Mouse (Mus musculus) forebrain, embryonic 11.5 days (tissue): ENCODE data around the gene Cd4. TPM values are rescaled to one million over a fixed set of nuclear protein-coding genes. Genes with fewer than 3 reads are reported as not detected.

Experiments used
- ATAC-seq: fragments of 200-750 bp; cut with Nextera tagmentation; replicated peaks from 2 replicates; pipeline ENCODE4 v1.8.0; 2017; ENCODE audit warnings: moderate TSS enrichment; ENCODE audit not compliant: low FRiP score
- DNase-seq: peaks from one replicate; pipeline ENCODE4 v3.0.0-alpha.2; 2017; ENCODE audit warnings: low spot score
- H3K27ac ChIP-seq: fragments of 300-500 bp; sonication (generic); 2 replicates; pipeline ENCODE4 v1.5.1; 2014; ENCODE audit warnings: low read depth, low read length
- H3K27me3 ChIP-seq: fragments of 300-500 bp; sonication (generic); 2 replicates; pipeline ENCODE4 v1.6.1; 2014; ENCODE audit warnings: mild to moderate bottlenecking, low read length, mixed read lengths; ENCODE audit not compliant: control insufficient read depth, insufficient read depth
- H3K36me3 ChIP-seq: fragments of 300-500 bp; sonication (generic); 2 replicates; pipeline ENCODE4 v1.6.1; 2014; ENCODE audit warnings: mild to moderate bottlenecking, low read length, moderate library complexity, mixed read lengths; ENCODE audit not compliant: control insufficient read depth, insufficient read depth
- H3K4me1 ChIP-seq: fragments of 300-500 bp; sonication (generic); replicated peaks from 2 replicates; pipeline ENCODE4 v1.6.1; 2014; ENCODE audit warnings: low read length, mixed read lengths; ENCODE audit not compliant: control insufficient read depth, insufficient read depth
- H3K4me2 ChIP-seq: fragments of 300-500 bp; sonication (generic); 2 replicates; pipeline ENCODE4 v1.6.1; 2014; ENCODE audit warnings: low read depth, mild to moderate bottlenecking, low read length, moderate library complexity, mixed read lengths; ENCODE audit not compliant: severe bottlenecking
- H3K4me3 ChIP-seq: fragments of 300-500 bp; sonication (generic); 2 replicates; pipeline ENCODE4 v1.5.1; 2014; ENCODE audit warnings: low read depth, low read length
- H3K9ac ChIP-seq: fragments of 300-500 bp; sonication (generic); 2 replicates; pipeline ENCODE4 v1.6.1; 2014; ENCODE audit warnings: low read length
- H3K9me3 ChIP-seq: fragments of 300-500 bp; sonication (generic); 2 replicates; pipeline ENCODE4 v1.6.1; 2016; ENCODE audit warnings: low read length, mixed read lengths; ENCODE audit not compliant: control insufficient read depth
- WGBS: fragments of 180-500 bp; shearing (Covaris S2); extraction: QIAGEN DNeasy Blood & Tissue Kit; methylation state at CpG from one replicate; pipeline ENCODE4 v1.1.7; 2014; 5-methylcytosine and 5-hydroxymethylcytosine counted together
- polyA plus RNA-seq: library from polyadenylated mRNA; unstranded; fragments of >200 nt; fragmentation: Nextera tagmentation; extraction: Ambion mirVana; gene quantifications from 2 replicates; pipeline ENCODE4 v1.2.1, GENCODE M21; 2014

The Cd4 gene
- polyA plus RNA-seq, 1 experiment from 2014 or later, result not detected

- peaks cover 23% of the 10 kb centered on the region for H3K4me1 ChIP-seq
- H3K9ac ChIP-seq, result peak within 1 kb of the TSS; percentile 98
- under 1% methylated on average over 85 of the region's 86 CpGs for WGBS
- H3K27me3 ChIP-seq, result no peaks in the 10 kb centered on the region; the same call in none of the 2 replicates
- peak; percentile 93 for DNase-seq
- peak within 1 kb of the TSS; percentile 90 for H3K4me2 ChIP-seq
- H3K9me3 ChIP-seq, result no peaks in the 10 kb centered on the region
- H3K4me3 ChIP-seq, result peak within 1 kb of the TSS; percentile 81
- ATAC-seq, result peak; percentile 87
- H3K27ac ChIP-seq, result peak within 1 kb of the TSS; percentile 88
- H3K36me3 ChIP-seq, result no peaks in the 10 kb centered on the region; the same call in 1 of the 2 replicates
These were observed 30.8 kb downstream of the Cd4 start, which contains the start of gene P3h3 for GRCm38 (mm10) chr6:124856916-124857839. P3h3 (minus strand) TSS chr6:124857752.

GRCm38 (mm10) chr6:124856321-124856720 lies 31.7 kb downstream of the Cd4 start:
- no peaks in the 10 kb centered on the region; the same call in none of the 2 replicates for H3K27me3 ChIP-seq
- H3K9ac ChIP-seq, result peak overlapping the region; percentile 98
- ATAC-seq, result peak; percentile 56
- WGBS, result 5% methylated on average over 13 of the region's 14 CpGs
- peak overlapping the region; percentile 90 for H3K4me2 ChIP-seq
- no peaks in the 10 kb centered on the region; the same call in 1 of the 2 replicates for H3K36me3 ChIP-seq
- H3K4me1 ChIP-seq, result peaks cover 18% of the 10 kb centered on the region
- no peak overlapping the region for H3K27ac ChIP-seq
- peak overlapping the region; percentile 81 for H3K4me3 ChIP-seq
- H3K9me3 ChIP-seq, result no peaks in the 10 kb centered on the region
- peak; percentile 80 for DNase-seq

- H3K4me1 ChIP-seq, result peaks cover 10% of the 10 kb centered on the region; the same call in 1 of the 2 replicates
- H3K27ac ChIP-seq, result no peak overlapping the region
- H3K9ac ChIP-seq, result no peak overlapping the region
- no peaks in the 10 kb centered on the region for H3K9me3 ChIP-seq
- no peaks in the 10 kb centered on the region; the same call in none of the 2 replicates for H3K27me3 ChIP-seq
- no peak overlapping the region for H3K4me3 ChIP-seq
- ATAC-seq (no peak), DNase-seq (peak; percentile 14)
- no peak overlapping the region for H3K4me2 ChIP-seq
- H3K36me3 ChIP-seq, result no peaks in the 10 kb centered on the region; the same call in 1 of the 2 replicates
- WGBS, result 81% methylated on average over 12 of the region's 12 CpGs
These were observed 33.4 kb downstream of the Cd4 start for GRCm38 (mm10) chr6:124854647-124855046.

GRCm38 (mm10) chr6:124850535-124850934 lies 37.5 kb downstream of the Cd4 start:
- H3K36me3 ChIP-seq, result no peaks in the 10 kb centered on the region; the same call in 1 of the 2 replicates
- DNase-seq, result no peak
- no peak overlapping the region for H3K27ac ChIP-seq
- 64% methylated on average over 8 of the region's 8 CpGs for WGBS
- H3K9ac ChIP-seq, result no peak overlapping the region
- peaks cover 2% of the 10 kb centered on the region; the same call in 1 of the 2 replicates for H3K4me1 ChIP-seq
- no peak overlapping the region for H3K4me3 ChIP-seq
- H3K9me3 ChIP-seq, result no peaks in the 10 kb centered on the region
- no peaks in the 10 kb centered on the region for H3K27me3 ChIP-seq
- H3K4me2 ChIP-seq, result no peak overlapping the region
- no peak for ATAC-seq

GRCm38 (mm10) chr6:124847305-124847704 lies 40.7 kb downstream of the Cd4 start:
- DNase-seq, result peak; percentile 98
- ATAC-seq, result peak; percentile 91
- no peaks in the 10 kb centered on the region for H3K9me3 ChIP-seq
- 0 out of 2 replicates have a peak overlapping the region, but pooled peaks have one; percentile 9 for H3K4me2 ChIP-seq
- 0 out of 2 replicates have a peak overlapping the region, but pooled peaks have one; percentile 7 for H3K27ac ChIP-seq
- H3K9ac ChIP-seq, result no peak overlapping the region
- WGBS, result 10% methylated on average over 9 of the region's 9 CpGs
- H3K27me3 ChIP-seq, result no peaks in the 10 kb centered on the region
- no peak overlapping the region for H3K4me3 ChIP-seq
- H3K36me3 ChIP-seq, result no peaks in the 10 kb centered on the region
- H3K4me1 ChIP-seq, result peaks cover 2% of the 10 kb centered on the region; the same call in 1 of the 2 replicates

- H3K4me1 ChIP-seq, result peaks cover 7% of the 10 kb centered on the region; the same call in 1 of the 2 replicates
- no peak within 1 kb of the TSS; the same call in 1 of the 2 replicates for H3K27ac ChIP-seq
- DNase-seq (no peak), ATAC-seq (peak; percentile 31)
- no peaks in the 10 kb centered on the region for H3K9me3 ChIP-seq
- WGBS, result 23% methylated on average over 15 of the region's 15 CpGs
- 0 out of 2 replicates have a peak within 1 kb of the TSS, but pooled peaks have one; percentile 2 for H3K4me2 ChIP-seq
- no peak within 1 kb of the TSS for H3K4me3 ChIP-seq
- peak within 1 kb of the TSS; percentile 20 for H3K9ac ChIP-seq
- no peaks in the 10 kb centered on the region; the same call in 1 of the 2 replicates for H3K36me3 ChIP-seq
- H3K27me3 ChIP-seq, result no peaks in the 10 kb centered on the region
These were observed 47.5 kb downstream of the Cd4 start, which contains the start of gene Gnb3 for GRCm38 (mm10) chr6:124840241-124841167. Gnb3 (minus strand) TSS chr6:124840275.

- Histone ChIP-seq H3K9ac (peak overlapping the region; percentile 20), H3K4me2 (0 out of 2 replicates have a peak overlapping the region, but pooled peaks have one; percentile 2), H3K27me3 (no peaks in the 10 kb centered on the region), H3K36me3 (no peaks in the 10 kb centered on the region; the same call in 1 of the 2 replicates), H3K4me1 (peaks cover 7% of the 10 kb centered on the region; the same call in 1 of the 2 replicates), H3K4me3 (no peak overlapping the region), H3K27ac (no peak overlapping the region; the same call in 1 of the 2 replicates), H3K9me3 (no peaks in the 10 kb centered on the region)
- ATAC-seq, result 0 out of 2 replicates have a peak, but pooled peaks have one; percentile 10
- DNase-seq, result no peak
- WGBS, result 15% methylated on average over 8 of the region's 8 CpGs
These were observed 48.2 kb downstream of the Cd4 start for GRCm38 (mm10) chr6:124839805-124840204.
